Mouse (Mus musculus): ENCODE measurements around the gene Lsm2. TPM values are rescaled to one million over a fixed set of nuclear protein-coding genes. Genes with fewer than 3 reads are reported as not detected.
"Not testable (repeated sequence)": the region's sequence is repeated elsewhere in the genome, so short reads cannot be mapped to it uniquely, and the experiment has no call there.

Lsm2 gene
- polyA plus RNA-seq, 1 experiment = 136 TPM

DNA sequence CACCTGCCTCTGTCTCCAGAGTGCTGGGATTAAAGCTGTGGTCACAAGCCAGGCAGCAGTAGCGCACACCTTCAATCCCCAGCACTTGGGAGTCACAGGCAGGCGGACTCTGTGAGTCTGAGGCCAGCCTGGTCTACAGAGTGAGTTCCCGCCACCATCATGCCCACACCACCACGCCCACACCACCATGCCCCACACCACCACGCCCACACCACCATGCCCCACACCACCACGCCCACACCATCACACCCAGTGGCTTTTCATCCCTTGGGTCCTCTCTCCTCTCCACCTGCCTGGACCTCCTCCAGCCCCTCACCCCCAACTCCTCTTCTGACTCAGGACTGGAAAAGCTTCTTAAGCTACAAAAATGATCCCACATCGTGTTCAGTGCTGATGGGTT lies 50.2 kb downstream of the Lsm2 start:
- TF ChIP-seq POLR2A (IDR thresholded peaks at IDR 0.05; ENCODE audit: borderline replicate concordance, extremely low read depth, insufficient read depth, insufficient read length, poor library complexity, severe bottlenecking) = no peak
- no peak for TF ChIP-seq CTCF (IDR thresholded peaks at IDR 0.05; ENCODE audit: borderline replicate concordance, extremely low read depth, insufficient read depth, insufficient read length)
- DNase-seq (ENCODE audit: low read depth) = no peak

GRCm38 (mm10) chr17:35032323-35032870 lies 50.7 kb downstream of the Lsm2 start:
- TF ChIP-seq CTCF (IDR thresholded peaks at IDR 0.05; ENCODE audit: borderline replicate concordance, extremely low read depth, insufficient read depth, insufficient read length) (no peak), POLR2A (IDR thresholded peaks at IDR 0.05; ENCODE audit: borderline replicate concordance, extremely low read depth, insufficient read depth, insufficient read length, poor library complexity, severe bottlenecking) (no peak)
- DNase-seq (ENCODE audit: low read depth) = no peak

DNA sequence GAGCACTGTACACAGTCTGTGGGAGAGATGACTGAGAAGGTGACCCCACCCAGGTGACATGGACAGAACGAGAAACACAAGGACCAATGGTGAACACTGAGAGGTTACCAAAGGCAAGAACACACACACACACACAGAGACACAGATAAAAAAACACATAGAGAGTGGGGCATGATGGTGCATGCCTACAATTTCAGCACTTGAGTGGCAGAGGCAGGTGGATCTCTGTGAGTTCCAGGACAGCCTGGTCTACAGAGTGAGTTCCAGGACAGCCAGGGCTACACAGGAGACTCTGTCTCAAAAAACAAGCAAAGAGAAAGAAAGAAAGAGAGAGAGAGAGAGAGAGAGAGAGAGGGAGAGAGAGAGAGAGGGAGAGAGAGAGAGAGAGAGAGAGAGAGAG lies 52.0 kb downstream of the Lsm2 start:
- not testable (repeated sequence) for DNase-seq (ENCODE audit: low read depth)

GRCm38 (mm10) chr17:35034896-35035295 lies 53.2 kb downstream of the Lsm2 start:
- TF ChIP-seq CTCF (IDR thresholded peaks at IDR 0.05; ENCODE audit: borderline replicate concordance, extremely low read depth, insufficient read depth, insufficient read length) (no peak), POLR2A (IDR thresholded peaks at IDR 0.05; ENCODE audit: borderline replicate concordance, extremely low read depth, insufficient read depth, insufficient read length, poor library complexity, severe bottlenecking) (no peak)
- no peak for DNase-seq (ENCODE audit: low read depth)

Other genes with a start within 250 kb of the Lsm2 start
- gene C4b, start 238.0 kb upstream of the Lsm2 start, polyA plus RNA-seq (2012; rRNA removed) = 0.04 TPM in 2 replicates
- gene Cyp21a1, start 177.3 kb upstream of the Lsm2 start, polyA plus RNA-seq (2012; rRNA removed) = 0.04 TPM in 2 replicates
- gene Stk19, start 144.9 kb upstream of the Lsm2 start, polyA plus RNA-seq (2012; rRNA removed) = 57.1 and 75.0 TPM in 2 replicates
- gene Dxo, start 144.8 kb upstream of the Lsm2 start, polyA plus RNA-seq (2012; rRNA removed) = 73.5 and 101 TPM in 2 replicates
- gene Skiv2l, start 131.7 kb upstream of the Lsm2 start, polyA plus RNA-seq (2012; rRNA removed) = 88.8 and 119 TPM in 2 replicates
- 62.1 and 66.0 TPM in 2 replicates for gene Nelfe, start 131.5 kb upstream of the Lsm2 start, polyA plus RNA-seq (2012; rRNA removed)
- gene Cfb, start 119.3 kb upstream of the Lsm2 start, polyA plus RNA-seq (2012; rRNA removed) = 0.21 and 0.42 TPM in 2 replicates
- gene Zbtb12, start 102.4 kb upstream of the Lsm2 start, polyA plus RNA-seq (2012; rRNA removed) = 116 and 135 TPM in 2 replicates
- 0.04 TPM in 1 of 2 replicates, not detected in the other for gene Gm20547, start 99.8 kb upstream of the Lsm2 start, polyA plus RNA-seq (2012; rRNA removed)
- gene C2, start 83.6 kb upstream of the Lsm2 start, polyA plus RNA-seq (2012; rRNA removed) = 1.1 and 2.3 TPM in 2 replicates
- 350 and 361 TPM in 2 replicates for gene Ehmt2, start 83.4 kb upstream of the Lsm2 start, polyA plus RNA-seq (2012; rRNA removed)
- gene Slc44a4, start 67.4 kb upstream of the Lsm2 start, polyA plus RNA-seq (2012; rRNA removed) = 0.06 and 0.07 TPM in 2 replicates
- gene Neu1, start 50.6 kb upstream of the Lsm2 start, polyA plus RNA-seq (2012; rRNA removed) = 28.0 and 29.6 TPM in 2 replicates
- 6.3 and 7.1 TPM in 2 replicates for gene Hspa1b, start 22.6 kb upstream of the Lsm2 start, polyA plus RNA-seq (2012; rRNA removed)
- not detected in 2 replicates for gene Gm20481, start 11.9 kb upstream of the Lsm2 start, polyA plus RNA-seq (2012; rRNA removed)
- gene Hspa1a, start 9.7 kb upstream of the Lsm2 start, polyA plus RNA-seq (2012; rRNA removed) = 6.3 and 6.6 TPM in 2 replicates
- 0.14 and 0.40 TPM in 2 replicates for gene Hspa1l, start 9.2 kb upstream of the Lsm2 start, polyA plus RNA-seq (2012; rRNA removed)
- gene Vars, start 19.1 kb downstream of the Lsm2 start, polyA plus RNA-seq (2012; rRNA removed) = 99.2 and 119 TPM in 2 replicates
- gene Vwa7, start 34.7 kb downstream of the Lsm2 start, polyA plus RNA-seq (2012; rRNA removed) = 0.49 and 0.71 TPM in 2 replicates
- 4.0 and 6.5 TPM in 2 replicates for gene Sapcd1, start 46.2 kb downstream of the Lsm2 start, polyA plus RNA-seq (2012; rRNA removed)
- 4.2 and 6.4 TPM in 2 replicates for gene Msh5, start 64.9 kb downstream of the Lsm2 start, polyA plus RNA-seq (2012; rRNA removed)
- gene Clic1, start 68.1 kb downstream of the Lsm2 start, polyA plus RNA-seq (2012; rRNA removed) = 69.6 and 89.8 TPM in 2 replicates
- gene Ddah2, start 77.2 kb downstream of the Lsm2 start, polyA plus RNA-seq (2012; rRNA removed) = 322 and 438 TPM in 2 replicates
- 0.42 and 0.50 TPM in 2 replicates for gene Ly6g6c, start 83.5 kb downstream of the Lsm2 start, polyA plus RNA-seq (2012; rRNA removed)
- 0.30 and 0.35 TPM in 2 replicates for gene Mpig6b, start 84.3 kb downstream of the Lsm2 start, polyA plus RNA-seq (2012; rRNA removed)
- gene Ly6g6e, start 95.0 kb downstream of the Lsm2 start, polyA plus RNA-seq (2012; rRNA removed) = 1.2 and 12.4 TPM in 2 replicates
- gene Ly6g6d, start 96.2 kb downstream of the Lsm2 start, polyA plus RNA-seq (2012; rRNA removed) = 1.8 and 2.7 TPM in 2 replicates
- 0.15 and 0.30 TPM in 2 replicates for gene Ly6g6f, start 103.7 kb downstream of the Lsm2 start, polyA plus RNA-seq (2012; rRNA removed)
- 91.0 and 135 TPM in 2 replicates for gene Abhd16a, start 107.4 kb downstream of the Lsm2 start, polyA plus RNA-seq (2012; rRNA removed)
- not detected in 2 replicates for gene Ly6g5c, start 126.4 kb downstream of the Lsm2 start, polyA plus RNA-seq (2012; rRNA removed)
- gene Ly6g5b, start 133.6 kb downstream of the Lsm2 start, polyA plus RNA-seq (2012; rRNA removed) = 3.1 and 3.4 TPM in 2 replicates
- 21.4 and 25.3 TPM in 2 replicates for gene Gpank1, start 139.6 kb downstream of the Lsm2 start, polyA plus RNA-seq (2012; rRNA removed)
- 243 and 257 TPM in 2 replicates for gene Csnk2b, start 140.2 kb downstream of the Lsm2 start, polyA plus RNA-seq (2012; rRNA removed)
- 3.3 and 4.6 TPM in 2 replicates for gene D17H6S53E, start 144.5 kb downstream of the Lsm2 start, polyA plus RNA-seq (2012; rRNA removed)
- gene Apom, start 150.2 kb downstream of the Lsm2 start, polyA plus RNA-seq (2012; rRNA removed) = 0.93 and 1.1 TPM in 2 replicates
- 378 and 427 TPM in 2 replicates for gene Bag6, start 153.3 kb downstream of the Lsm2 start, polyA plus RNA-seq (2012; rRNA removed)
- 367 and 409 TPM in 2 replicates for gene Prrc2a, start 183.0 kb downstream of the Lsm2 start, polyA plus RNA-seq (2012; rRNA removed)
- 1.6 and 2.2 TPM in 2 replicates for gene Aif1, start 194.2 kb downstream of the Lsm2 start, polyA plus RNA-seq (2012; rRNA removed)
- 8.2 and 11.8 TPM in 2 replicates for gene Lst1, start 206.6 kb downstream of the Lsm2 start, polyA plus RNA-seq (2012; rRNA removed)
- gene Ltb, start 212.6 kb downstream of the Lsm2 start, polyA plus RNA-seq (2012; rRNA removed) = 0.58 and 1.1 TPM in 2 replicates
- gene Tnf, start 220.1 kb downstream of the Lsm2 start, polyA plus RNA-seq (2012; rRNA removed) = 0.15 and 0.21 TPM in 2 replicates
- gene Lta, start 223.5 kb downstream of the Lsm2 start, polyA plus RNA-seq (2012; rRNA removed) = 0.27 and 0.29 TPM in 2 replicates
- not detected in 2 replicates for gene Gm16181, start 239.0 kb downstream of the Lsm2 start, polyA plus RNA-seq (2012; rRNA removed)